Mouse (Mus musculus): ENCODE measurements around the gene Nup210. TPM values are rescaled to one million over a fixed set of nuclear protein-coding genes. Genes with fewer than 3 reads are reported as not detected.

The Nup210 gene
- total RNA-seq (2023) = 10 to 100 TPM; 78.8 to 79.7 TPM

GRCm38 (mm10) chr6:91116244-91117145 is at the start of gene Nup210:
Nup210 (minus strand) TSS chr6:91116829.

GRCm38 (mm10) chr6:91156554-91157236 is 40.1 kb upstream of the Nup210 start, which contains the start of gene Hdac11:
Hdac11 (plus strand) TSS chr6:91156665.

GRCm38 (mm10) chr6:90988648-90989317 is 127.8 kb downstream of the Nup210 start, which contains the start of gene Iqsec1:
Iqsec1 (minus strand) TSS chr6:90988685.

Other genes with a start within 250 kb of the Nup210 start
- 10 to 100 TPM; 70.1 to 70.4 TPM for gene Iqsec1, start 128.1 kb downstream of the Nup210 start, total RNA-seq (2023)
- gene Hdac11, start 39.8 kb upstream of the Nup210 start, total RNA-seq (2023) = 1 to 10 TPM in 1 of 2 experiments, under 1 TPM in 1; 0.97 to 1.2 TPM
- under 1 TPM in 1 of 2 experiments, not detected in 1; 0.66 TPM for gene Fbln2, start 95.6 kb upstream of the Nup210 start, total RNA-seq (2023)